Mouse (Mus musculus) thymus, adult 2 months (tissue): Measurements from ENCODE around the gene Srgap1. TPM values are rescaled to one million over a fixed set of nuclear protein-coding genes. Genes with fewer than 3 reads are reported as not detected.

Experiments
- DNase-seq: peaks from one replicate; pipeline ENCODE4 v3.0.0; 2021
- H3K27ac ChIP-seq: fragments of 200-500 bp; 2 replicates; pipeline ENCODE4 v1.5.1; 2012; ENCODE audit warnings: low read length, control low read depth; ENCODE audit not compliant: control insufficient read depth, insufficient read depth
- H3K27me3 ChIP-seq: fragments of 200-500 bp; 2 replicates; pipeline ENCODE4 v1.6.1; 2012; ENCODE audit warnings: mild to moderate bottlenecking, low read length, moderate library complexity, mixed read lengths; ENCODE audit not compliant: control insufficient read depth, insufficient read depth
- H3K36me3 ChIP-seq: fragments of 200-500 bp; 2 replicates; pipeline ENCODE4 v1.6.1; 2012; ENCODE audit warnings: mild to moderate bottlenecking, low read length, moderate library complexity; ENCODE audit not compliant: control insufficient read depth, insufficient read depth
- H3K4me1 ChIP-seq: fragments of 200-500 bp; replicated peaks from 2 replicates; pipeline ENCODE4 v1.6.1; 2012; ENCODE audit warnings: low read length; ENCODE audit not compliant: control insufficient read depth, insufficient read depth
- H3K4me3 ChIP-seq: fragments of 200-500 bp; 2 replicates; pipeline ENCODE4 v1.5.1; 2012; ENCODE audit warnings: mild to moderate bottlenecking, low read length, control low read depth, moderate library complexity; ENCODE audit not compliant: control insufficient read depth, insufficient read depth
- CTCF ChIP-seq: fragments of 200-500 bp; IDR thresholded peaks from 2 replicates; pipeline ENCODE4 v1.5.1; 2012; ENCODE audit warnings: mild to moderate bottlenecking, control low read depth, low read length, moderate library complexity, borderline replicate concordance; ENCODE audit not compliant: control insufficient read depth, poor library complexity, insufficient read depth; ENCODE audit errors: extremely low read depth
- POLR2A ChIP-seq: fragments of 200-500 bp; IDR thresholded peaks from 2 replicates; pipeline ENCODE4 v1.6.1; 2012; ENCODE audit warnings: mild to moderate bottlenecking, low read length, control low read depth, moderate library complexity; ENCODE audit not compliant: control insufficient read depth, poor library complexity, insufficient read depth; ENCODE audit errors: extremely low read depth
- WGBS: fragments of 180-500 bp; shearing (Covaris S2); methylation state at CpG from one replicate; pipeline ENCODE4 v1.1.7; 2018; 5-methylcytosine and 5-hydroxymethylcytosine counted together
- polyA plus RNA-seq: library from polyadenylated mRNA; depleted of rRNA; stranded (reverse); fragments of >200 nt; gene quantifications from 2 replicates; pipeline ENCODE4 v1.2.3, GENCODE M21; 2012

The Srgap1 gene
- polyA plus RNA-seq, 1 experiment, result 1.0 TPM

DNA sequence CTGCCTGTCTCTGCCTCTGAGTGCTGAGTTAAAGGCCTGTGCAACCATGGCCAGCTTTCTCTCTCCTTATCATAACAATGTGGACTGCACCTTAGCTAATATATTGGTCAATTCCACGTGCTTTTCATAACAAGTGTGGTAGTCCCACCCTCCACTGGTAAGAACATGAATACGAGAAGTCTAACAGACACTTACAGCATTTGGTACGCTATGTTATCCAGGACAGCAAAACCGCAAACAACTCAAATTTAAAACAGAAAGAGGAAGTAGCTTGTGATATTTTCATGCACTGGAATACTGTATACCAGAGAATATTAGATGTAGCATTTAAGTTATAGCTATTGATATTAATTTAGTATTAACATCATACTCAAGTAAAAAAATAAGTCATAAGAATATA, 7.5 kb downstream of the Srgap1 start:
- Histone ChIP-seq H3K36me3 (no peaks in the 10 kb centered on the region), H3K4me3 (no peak overlapping the region), H3K27ac (no peak overlapping the region), H3K4me1 (no peaks in the 10 kb centered on the region), H3K27me3 (no peaks in the 10 kb centered on the region; the same call in 1 of the 2 replicates)
- 45% methylated on average over 4 of the region's 4 CpGs for whole genome bisulfite sequencing
- TF ChIP-seq POLR2A (no peak), CTCF (no peak)
- DNase-seq, result no peak

DNA sequence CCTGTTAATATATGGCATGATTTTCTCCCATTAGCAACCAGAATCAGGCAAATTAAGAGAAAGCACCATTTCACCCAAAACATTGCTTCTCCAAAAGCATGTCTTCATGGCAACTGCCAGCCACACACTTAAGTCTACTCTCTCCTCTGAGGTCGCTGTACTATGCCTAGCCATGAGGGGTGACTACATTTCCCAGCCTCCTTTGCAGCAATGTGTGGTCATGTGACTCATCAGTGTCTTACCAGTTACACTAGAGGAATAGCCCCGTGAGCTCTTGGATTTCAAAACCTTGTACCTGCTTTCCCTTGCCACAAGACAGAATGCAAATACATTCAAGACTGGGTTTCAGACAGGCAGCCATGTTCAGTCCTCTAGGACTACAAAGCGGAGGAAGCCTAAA, 8.6 kb downstream of the Srgap1 start:
- WGBS, result 50% methylated on average over 3 of the region's 3 CpGs
- Histone ChIP-seq H3K36me3 (no peaks in the 10 kb centered on the region), H3K4me1 (no peaks in the 10 kb centered on the region), H3K27me3 (no peaks in the 10 kb centered on the region; the same call in 1 of the 2 replicates), H3K4me3 (no peak overlapping the region), H3K27ac (no peak overlapping the region)
- no peak for DNase-seq
- no peak for TF ChIP-seq CTCF
- no peak for TF ChIP-seq POLR2A

DNA sequence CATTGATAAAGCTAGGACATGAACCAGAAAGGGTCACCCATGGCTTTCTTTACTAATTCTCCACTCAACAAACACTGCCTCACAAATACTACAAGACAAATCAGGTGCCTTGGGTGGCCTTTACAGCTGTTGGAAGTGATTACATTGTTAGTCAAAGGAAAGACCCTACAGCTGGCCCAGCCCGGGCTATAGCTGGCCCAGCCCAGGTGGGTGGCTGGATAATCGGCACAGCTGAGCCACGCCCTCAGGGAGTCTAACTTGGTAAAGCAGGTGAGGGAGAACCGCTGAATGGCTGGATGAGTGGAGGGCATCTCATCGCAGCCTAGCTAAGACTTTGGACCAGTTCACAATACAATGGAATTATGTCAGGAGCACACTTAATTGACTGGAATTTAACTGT, 13.8 kb downstream of the Srgap1 start:
- TF ChIP-seq CTCF (no peak), POLR2A (no peak)
- Histone ChIP-seq H3K4me3 (no peak overlapping the region), H3K27me3 (no peaks in the 10 kb centered on the region), H3K4me1 (peaks cover 2% of the 10 kb centered on the region), H3K36me3 (no peaks in the 10 kb centered on the region), H3K27ac (no peak overlapping the region)
- WGBS, result 91% methylated on average over 5 of the region's 5 CpGs
- no peak for DNase-seq

GRCm38 (mm10) chr10:122030420-122030819, 16.7 kb downstream of the Srgap1 start:
- H3K4me1 ChIP-seq, result peaks cover 2% of the 10 kb centered on the region
- no peak overlapping the region for H3K27ac ChIP-seq
- WGBS, result 92% methylated on average over 5 of the region's 5 CpGs
- H3K36me3 ChIP-seq, result no peaks in the 10 kb centered on the region
- H3K27me3 ChIP-seq, result no peaks in the 10 kb centered on the region
- H3K4me3 ChIP-seq, result no peak overlapping the region
- TF ChIP-seq POLR2A, result no peak
- TF ChIP-seq CTCF, result no peak
- no peak for DNase-seq

- H3K4me3 ChIP-seq, result no peak overlapping the region
- 24% methylated on average over 7 of the region's 7 CpGs for WGBS
- DNase-seq, result no peak
- no peaks in the 10 kb centered on the region for H3K36me3 ChIP-seq
- H3K4me1 ChIP-seq, result peaks cover 2% of the 10 kb centered on the region
- no peaks in the 10 kb centered on the region for H3K27me3 ChIP-seq
- no peak overlapping the region for H3K27ac ChIP-seq
- TF ChIP-seq POLR2A, result no peak
- no peak for TF ChIP-seq CTCF
Observed at GRCm38 (mm10) chr10:122029738-122030137, 17.4 kb downstream of the Srgap1 start.

DNA sequence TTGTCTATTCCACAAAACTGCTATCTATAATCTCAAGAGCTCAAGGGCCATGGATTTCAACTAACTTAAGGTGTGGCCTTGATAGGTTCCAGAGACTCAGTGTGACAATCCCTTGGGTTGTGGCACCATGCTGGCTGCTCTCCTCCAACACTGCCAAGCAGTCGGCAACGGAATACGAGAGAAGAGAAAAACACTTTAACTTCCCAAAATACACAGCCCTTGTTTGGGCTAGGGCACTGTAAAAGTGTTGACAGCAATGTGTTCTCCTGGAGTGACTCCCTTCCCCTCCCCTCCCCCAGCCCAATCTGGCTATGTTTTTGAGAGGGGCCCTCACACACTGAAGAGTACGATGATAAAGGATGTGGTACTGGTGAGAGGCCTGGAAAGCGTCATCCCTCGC, 21.9 kb downstream of the Srgap1 start:
- no peak for DNase-seq
- no peaks in the 10 kb centered on the region for H3K27me3 ChIP-seq
- TF ChIP-seq CTCF, result no peak
- no peak for TF ChIP-seq POLR2A
- no peak overlapping the region for H3K4me3 ChIP-seq
- WGBS, result 94% methylated on average over 6 of the region's 6 CpGs
- no peaks in the 10 kb centered on the region for H3K36me3 ChIP-seq
- no peak overlapping the region for H3K27ac ChIP-seq
- peaks cover 2% of the 10 kb centered on the region for H3K4me1 ChIP-seq

- Histone ChIP-seq H3K36me3 (no peaks in the 10 kb centered on the region), H3K27me3 (no peaks in the 10 kb centered on the region), H3K4me1 (no peaks in the 10 kb centered on the region), H3K4me3 (no peak overlapping the region), H3K27ac (no peak overlapping the region)
- DNase-seq, result no peak
- 97% methylated on average over 5 of the region's 5 CpGs for WGBS
- TF ChIP-seq CTCF, result no peak
- TF ChIP-seq POLR2A, result no peak
Observed at GRCm38 (mm10) chr10:122020906-122021305, 26.2 kb downstream of the Srgap1 start.
